Comparison of ENCODE assay signal across 8 mouse cellular contexts in genomic region chr10:94147391-94147755, GRCm38 (mm10). TPM values are rescaled to one million over a fixed set of nuclear protein-coding genes. Genes with fewer than 3 reads are reported as not detected.
DNase-seq lines count a peak whose midpoint lies in the region; ATAC-seq and TF ChIP-seq lines count a peak whose summit lies in the region.

No protein-coding gene starts in this region.

- no peaks in the 10 kb centered on the region for H3K36me3 ChIP-seq in intestine, embryonic 16.5 days (ENCODE audit: control insufficient read depth, insufficient read depth, low read length)
- no peaks in the 10 kb centered on the region for H3K36me3 ChIP-seq in neural tube, embryonic 13.5 days

- H3K4me3 ChIP-seq in layer of hippocampus, adult 2 months = peak overlapping the region; percentile 100
- H3K4me3 ChIP-seq in intestine, embryonic 16.5 days (ENCODE audit: low read length) = peak overlapping the region; percentile 80
- peak overlapping the region; percentile 90 for H3K4me3 ChIP-seq in neural tube, embryonic 13.5 days

- no peak for DNase-seq in layer of hippocampus, adult 2 months (ENCODE audit: low spot score in 2 of 2)
- no peak for DNase-seq in layer of hippocampus, adult 18-20 months (ENCODE audit: low spot score in 2 of 2)
- no peak for DNase-seq in cerebellum, postnatal 25 days
- DNase-seq in embryo, embryonic 9.5 days (ENCODE audit: extremely low spot score) = no peak
- no peak for DNase-seq in B cell, adult 2 months

- peaks cover 28% of the 10 kb centered on the region for H3K4me1 ChIP-seq in intestine, embryonic 16.5 days (ENCODE audit: control insufficient read depth, insufficient read depth, low read length)
- H3K4me1 ChIP-seq in neural tube, embryonic 13.5 days (replicated peaks) = peaks cover 40% of the 10 kb centered on the region

- TF ChIP-seq CTCF in layer of hippocampus, adult 2 months (conservative IDR thresholded peaks at IDR 0.05) = no peak

- peak; percentile 59 for ATAC-seq in common myeloid progenitor, adult 5-6 weeks (replicated peaks; ENCODE audit: low read depth, poor library complexity, severe bottlenecking)
- peak; percentile 41 for ATAC-seq in intestine, embryonic 16.5 days
- no peak; the same call in 1 of the 2 replicates for ATAC-seq in neural tube, embryonic 13.5 days (ENCODE audit: low read depth)

- H3K27me3 ChIP-seq in intestine, embryonic 16.5 days (replicated peaks; ENCODE audit: control insufficient read depth, insufficient read depth, low read length) = no peaks in the 10 kb centered on the region
- H3K27me3 ChIP-seq in neural tube, embryonic 13.5 days = no peaks in the 10 kb centered on the region

- peak overlapping the region; percentile 53 for H3K4me2 ChIP-seq in intestine, embryonic 16.5 days (ENCODE audit: low read depth, low read length)
- peak overlapping the region; percentile 69 for H3K4me2 ChIP-seq in neural tube, embryonic 13.5 days

- 8% methylated on average over 8 of the region's 8 CpGs for WGBS in intestine, embryonic 16.5 days
- 13% methylated on average over 8 of the region's 8 CpGs for WGBS in neural tube, embryonic 13.5 days

- H3K27ac ChIP-seq in layer of hippocampus, adult 2 months = peak overlapping the region; percentile 96
- H3K27ac ChIP-seq in intestine, embryonic 16.5 days (ENCODE audit: low read length) = peak overlapping the region; percentile 95; the same call in 1 of the 2 replicates
- H3K27ac ChIP-seq in neural tube, embryonic 13.5 days (replicated peaks) = peak overlapping the region; percentile 89; the same call in 1 of the 2 replicates

- no peaks in the 10 kb centered on the region for H3K9me3 ChIP-seq in intestine, embryonic 16.5 days (ENCODE audit: control insufficient read depth, low read length)
- no peaks in the 10 kb centered on the region for H3K9me3 ChIP-seq in neural tube, embryonic 13.5 days

- H3K9ac ChIP-seq in intestine, embryonic 16.5 days (ENCODE audit: low read depth, low read length) = peak overlapping the region; percentile 92
- peak overlapping the region; percentile 92 for H3K9ac ChIP-seq in neural tube, embryonic 13.5 days

RNA-seq across cellular contexts. Expression of gene Nr2c1, which starts 0.5 kb away (rescaled TPM):
- 10 to 100 TPM in 1 of 2 experiments, 1 to 10 TPM in 1; 8.9 to 10.1 TPM for total RNA-seq in layer of hippocampus, adult 2 months (2021)
- total RNA-seq in layer of hippocampus, adult 18-20 months (2021) = 1 to 10 TPM; 8.1 to 8.7 TPM
- 8.7 and 11.1 TPM in 2 replicates for total RNA-seq in common myeloid progenitor, adult 5-6 weeks (2017)
- polyA plus RNA-seq in intestine, embryonic 16.5 days (2015; fragmentation: Nextera tagmentation; extraction: Ambion mirVana) = 8.8 and 10.4 TPM in 2 replicates
- 8.3 and 9.7 TPM in 2 replicates for polyA plus RNA-seq in neural tube, embryonic 13.5 days (2015; fragmentation: Nextera tagmentation; extraction: Ambion mirVana)

RNA-seq across cellular contexts. Expression of gene Ndufa12, which starts 51.1 kb away (rescaled TPM):
- total RNA-seq in layer of hippocampus, adult 2 months (2021) = 100 to 1,000 TPM; 249 to 253 TPM
- total RNA-seq in layer of hippocampus, adult 18-20 months (2021) = 100 to 1,000 TPM; 281 to 292 TPM
- total RNA-seq in common myeloid progenitor, adult 5-6 weeks (2017) = 335 and 403 TPM in 2 replicates
- polyA plus RNA-seq in intestine, embryonic 16.5 days (2015; fragmentation: Nextera tagmentation; extraction: Ambion mirVana) = 405 and 411 TPM in 2 replicates
- 388 and 433 TPM in 2 replicates for polyA plus RNA-seq in neural tube, embryonic 13.5 days (2015; fragmentation: Nextera tagmentation; extraction: Ambion mirVana)
